Mouse (Mus musculus): ENCODE data around the gene Ankrd63.

GRCm38 (mm10) chr2:118661891-118662290, 41.9 kb downstream of the Ankrd63 start:
- TF ChIP-seq CTCF (IDR thresholded peaks at IDR 0.05; ENCODE audit: extremely low read depth, insufficient read length, insufficient replicate concordance, low read depth, low read length), result no peak
- no peak for TF ChIP-seq POLR2A (IDR thresholded peaks at IDR 0.05; ENCODE audit: low read depth, low read length)
